Mouse (Mus musculus) liver, postnatal 0 days (tissue): ENCODE results near the gene Olfr384. TPM values are rescaled to one million over a fixed set of nuclear protein-coding genes. Genes with fewer than 3 reads are reported as not detected.
"Not testable (repeated sequence)": the region's sequence is repeated elsewhere in the genome, so short reads cannot be mapped to it uniquely, and the experiment has no call there.

ENCODE experiments used
- ATAC-seq: fragments of 200-750 bp; cut with Nextera tagmentation; 2 replicates; pipeline ENCODE4 v1.8.0; 2017; ENCODE audit warnings: mild to moderate bottlenecking, moderate library complexity
- DNase-seq: peaks from one replicate; pipeline ENCODE4 v3.0.0-alpha.2; 2016
- H3K27ac ChIP-seq: fragments of 300-500 bp; sonication (generic); 2 replicates; pipeline ENCODE4 v1.5.1; 2014; ENCODE audit warnings: antibody characterized with exemption, moderate library complexity, mild to moderate bottlenecking, low read depth
- H3K27me3 ChIP-seq: fragments of 300-500 bp; sonication (generic); 2 replicates; pipeline ENCODE4 v1.6.1; 2014; ENCODE audit warnings: low read length, control low read depth, mixed read lengths; ENCODE audit not compliant: insufficient read depth
- H3K36me3 ChIP-seq: fragments of 300-500 bp; sonication (generic); replicated peaks from 2 replicates; pipeline ENCODE4 v1.6.1; 2014; ENCODE audit warnings: mild to moderate bottlenecking, control low read depth, low read length, moderate library complexity, mixed read lengths; ENCODE audit not compliant: insufficient read depth
- H3K4me1 ChIP-seq: fragments of 300-500 bp; sonication (generic); 2 replicates; pipeline ENCODE4 v1.6.1; 2014; ENCODE audit warnings: antibody characterized with exemption, mild to moderate bottlenecking, control low read depth; ENCODE audit not compliant: insufficient read depth
- H3K4me2 ChIP-seq: fragments of 300-500 bp; sonication (generic); 2 replicates; pipeline ENCODE4 v1.6.1; 2014; ENCODE audit warnings: low read depth, mild to moderate bottlenecking, low read length, moderate library complexity, mixed read lengths
- H3K4me3 ChIP-seq: fragments of 300-500 bp; sonication (generic); 2 replicates; pipeline ENCODE4 v1.5.1; 2014; ENCODE audit warnings: low read depth, low read length
- H3K9ac ChIP-seq: fragments of 300-500 bp; sonication (generic); replicated peaks from 2 replicates; pipeline ENCODE4 v1.6.1; 2014; ENCODE audit warnings: mild to moderate bottlenecking, moderate library complexity
- H3K9me3 ChIP-seq: fragments of 300-500 bp; sonication (generic); 2 replicates; pipeline ENCODE4 v1.6.1; 2016; ENCODE audit warnings: mild to moderate bottlenecking, control low read depth, low read length, mixed read lengths
- CTCF ChIP-seq: sonication (generic); IDR thresholded peaks from 2 replicates; pipeline ENCODE4 v1.5.1; 2016; ENCODE audit warnings: antibody characterized with exemption, low read depth
- EP300 ChIP-seq: IDR thresholded peaks from 2 replicates; pipeline ENCODE4 v1.6.1; 2016; ENCODE audit warnings: antibody characterized with exemption, low read depth, mild to moderate bottlenecking
- WGBS: fragments of 180-500 bp; shearing (Covaris S2); extraction: QIAGEN DNeasy Blood & Tissue Kit; methylation state at CpG from one replicate; pipeline ENCODE4 v1.1.7; 2014; ENCODE audit not compliant: insufficient replicate concordance; 5-methylcytosine and 5-hydroxymethylcytosine counted together
- polyA plus RNA-seq: library from polyadenylated mRNA; unstranded; fragments of >200 nt; fragmentation: Nextera tagmentation; extraction: Ambion mirVana; gene quantifications from 2 replicates; pipeline ENCODE4 v1.2.1, GENCODE M21; 2015

Gene Olfr384
- not detected in 2 replicates for polyA plus RNA-seq

DNA sequence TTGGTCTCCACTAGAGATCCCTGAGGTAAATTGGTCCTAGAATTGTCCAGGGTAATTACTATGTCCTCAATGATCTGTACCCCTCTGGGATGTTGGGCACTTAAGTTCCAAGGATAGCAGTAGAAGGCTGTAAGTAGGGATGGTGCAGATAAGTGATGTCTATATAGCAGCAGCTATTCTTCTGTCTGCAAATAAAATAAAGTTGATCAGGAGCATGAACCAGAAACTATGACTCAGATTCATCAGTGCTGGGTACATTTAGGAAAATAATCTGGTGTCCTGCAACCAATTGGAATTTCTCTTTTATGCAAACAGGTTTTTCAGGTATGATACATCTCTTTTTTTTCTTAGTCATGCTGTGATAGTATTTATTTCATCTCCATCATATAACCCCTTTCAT lies at the start of gene Olfr384:
Olfr384 (plus strand) TSS at position 301 of the 400 bp plus-strand sequence.
- H3K9ac ChIP-seq: no peak within 1 kb of the TSS
- no peak within 1 kb of the TSS for H3K4me3 ChIP-seq
- H3K4me2 ChIP-seq: no peak within 1 kb of the TSS
- ATAC-seq (no peak), DNase-seq (no peak)
- H3K27ac ChIP-seq: no peak within 1 kb of the TSS
- no peak for TF ChIP-seq EP300
- no peaks in the 10 kb centered on the region for H3K36me3 ChIP-seq
- no peaks in the 10 kb centered on the region for H3K27me3 ChIP-seq
- H3K9me3 ChIP-seq: no peaks in the 10 kb centered on the region
- no peaks in the 10 kb centered on the region for H3K4me1 ChIP-seq

DNA sequence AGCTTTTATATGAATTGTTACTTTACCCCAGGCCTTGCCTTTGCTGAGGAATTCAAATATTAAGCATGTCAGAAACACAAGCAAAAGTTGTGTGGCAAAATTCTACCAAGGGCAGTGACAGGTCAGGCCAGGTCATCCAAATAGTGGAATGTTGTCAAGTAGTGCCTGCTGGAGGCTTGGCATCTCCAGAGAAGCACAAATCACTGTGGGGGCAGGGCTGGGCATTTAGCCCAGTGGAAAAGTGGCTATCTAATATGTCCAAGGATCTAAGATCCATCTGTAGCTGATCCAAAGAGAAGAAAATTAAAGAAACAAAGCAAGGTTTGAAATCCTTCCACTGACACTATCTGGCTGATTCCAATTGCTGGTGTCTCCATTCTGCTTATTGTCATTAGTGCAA lies 18.5 kb upstream of the Olfr384 start:
- ATAC-seq: no peak
- Histone ChIP-seq H3K27me3 (no peaks in the 10 kb centered on the region), H3K9ac (no peak overlapping the region), H3K27ac (no peak overlapping the region), H3K4me3 (no peak overlapping the region), H3K9me3 (peaks cover 2% of the 10 kb centered on the region; the same call in 1 of the 2 replicates), H3K4me2 (no peak overlapping the region), H3K36me3 (no peaks in the 10 kb centered on the region), H3K4me1 (no peaks in the 10 kb centered on the region)
- DNase-seq: no peak
- TF ChIP-seq CTCF (no peak), EP300 (no peak)

DNA sequence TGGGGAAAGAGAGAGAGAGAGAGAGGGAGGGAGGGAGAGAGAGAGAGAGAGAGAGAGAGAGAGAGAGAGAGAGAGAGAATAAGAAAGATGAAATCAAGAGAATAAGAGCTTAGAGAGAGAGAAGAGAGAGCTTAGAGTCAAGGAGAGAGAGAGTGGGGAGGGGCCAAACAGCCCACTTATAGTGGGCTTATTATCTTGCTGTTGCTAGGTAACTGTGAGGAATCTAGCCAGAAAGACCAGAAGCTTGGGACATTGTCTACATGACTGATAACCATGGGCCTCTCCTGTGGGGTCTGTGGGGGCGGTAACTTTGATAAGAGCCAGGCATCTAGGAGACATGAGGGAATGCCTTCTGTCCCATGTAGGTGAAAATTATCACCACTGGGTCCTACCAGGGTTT lies 15.2 kb upstream of the Olfr384 start:
- H3K9ac ChIP-seq, H3K4me3 ChIP-seq, H3K36me3 ChIP-seq, DNase-seq, H3K9me3 ChIP-seq, H3K4me2 ChIP-seq, H3K27me3 ChIP-seq, ATAC-seq, H3K27ac ChIP-seq, H3K4me1 ChIP-seq: not testable (repeated sequence)
- WGBS: 65% methylated on average over 1 of the region's 1 CpGs

DNA sequence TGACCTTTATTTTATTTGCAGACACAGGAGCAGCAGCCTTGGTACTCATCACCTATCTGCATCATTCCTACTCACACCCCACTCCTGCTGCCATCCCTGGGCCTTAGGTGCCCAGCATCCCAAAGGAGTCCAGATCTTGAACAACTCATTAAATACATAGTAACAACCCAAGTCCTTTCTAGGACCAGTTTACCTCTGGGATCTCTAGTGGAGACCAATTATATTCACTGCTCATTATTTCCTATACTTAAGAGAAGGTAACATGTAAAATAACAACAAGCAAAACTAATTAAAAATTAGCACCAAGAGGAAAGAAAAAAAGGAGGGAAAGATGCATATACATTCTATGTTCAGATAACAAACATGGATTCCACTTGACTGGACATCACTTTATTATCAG lies 5.5 kb upstream of the Olfr384 start, which contains the start of gene Olfr385:
Olfr385 (minus strand) TSS at position 101 of the 400 bp plus-strand sequence.
- no peaks in the 10 kb centered on the region for H3K4me1 ChIP-seq
- DNase-seq (no peak), ATAC-seq (no peak)
- H3K4me3 ChIP-seq: no peak within 1 kb of the TSS
- H3K4me2 ChIP-seq: no peak within 1 kb of the TSS
- H3K9me3 ChIP-seq: no peaks in the 10 kb centered on the region
- no peak within 1 kb of the TSS for H3K9ac ChIP-seq
- no peak within 1 kb of the TSS for H3K27ac ChIP-seq
- no peak for TF ChIP-seq EP300
- TF ChIP-seq CTCF: no peak
- no peaks in the 10 kb centered on the region for H3K36me3 ChIP-seq
- H3K27me3 ChIP-seq: no peaks in the 10 kb centered on the region

Other genes starting within 250 kb of the Olfr384 start
- gene Olfr20, start 247.8 kb upstream of the Olfr384 start, polyA plus RNA-seq: 0.24 TPM in 1 of 2 replicates, not detected in the other
- gene Olfr376, start 227.3 kb upstream of the Olfr384 start, polyA plus RNA-seq: not detected in 2 replicates
- gene Olfr1, start 199.0 kb upstream of the Olfr384 start, polyA plus RNA-seq: not detected in 2 replicates
- gene Olfr378, start 170.1 kb upstream of the Olfr384 start, polyA plus RNA-seq: not detected in 2 replicates
- gene Olfr380, start 141.1 kb upstream of the Olfr384 start, polyA plus RNA-seq: not detected in 2 replicates
- not detected in 2 replicates for gene Olfr381, start 107.0 kb upstream of the Olfr384 start, polyA plus RNA-seq
- not detected in 2 replicates for gene Olfr382, start 81.4 kb upstream of the Olfr384 start, polyA plus RNA-seq
- not detected in 2 replicates for gene Olfr385, start 5.6 kb upstream of the Olfr384 start, polyA plus RNA-seq
- not detected in 2 replicates for gene Zfp735, start 90.2 kb downstream of the Olfr384 start, polyA plus RNA-seq
- not detected in 2 replicates for gene Olfr389, start 182.1 kb downstream of the Olfr384 start, polyA plus RNA-seq
- not detected in 2 replicates for gene Olfr390, start 184.4 kb downstream of the Olfr384 start, polyA plus RNA-seq
- not detected in 2 replicates for gene Olfr391-ps, start 204.5 kb downstream of the Olfr384 start, polyA plus RNA-seq
- not detected in 2 replicates for gene Olfr392, start 218.5 kb downstream of the Olfr384 start, polyA plus RNA-seq